Mouse (Mus musculus) heart, postnatal 0 days (tissue): Measurements from ENCODE around the gene Atp13a4. TPM values are rescaled to one million over a fixed set of nuclear protein-coding genes. Genes with fewer than 3 reads are reported as not detected.

Source experiments
- ATAC-seq: fragments of 200-750 bp; cut with Nextera tagmentation; 2 replicates; pipeline ENCODE4 v1.8.0; 2017; ENCODE audit warnings: low read depth, moderate number of reproducible peaks, moderate library complexity; ENCODE audit not compliant: insufficient read depth
- DNase-seq: peaks from one replicate; pipeline ENCODE4 v3.0.0-alpha.2; 2016; ENCODE audit warnings: low spot score
- H3K27ac ChIP-seq: fragments of 300-500 bp; sonication (generic); 2 replicates; pipeline ENCODE4 v1.5.1; 2014; ENCODE audit warnings: low read depth, mild to moderate bottlenecking
- H3K27me3 ChIP-seq: fragments of 300-500 bp; sonication (generic); 2 replicates; pipeline ENCODE4 v1.6.1; 2014; ENCODE audit warnings: low read length, mixed read lengths; ENCODE audit not compliant: control insufficient read depth, insufficient read depth
- H3K36me3 ChIP-seq: fragments of 300-500 bp; sonication (generic); replicated peaks from 2 replicates; pipeline ENCODE4 v1.6.1; 2014; ENCODE audit warnings: low read length, mixed read lengths; ENCODE audit not compliant: control insufficient read depth, insufficient read depth
- H3K4me1 ChIP-seq: fragments of 300-500 bp; sonication (generic); 2 replicates; pipeline ENCODE4 v1.6.1; 2014; ENCODE audit warnings: antibody characterized with exemption; ENCODE audit not compliant: control insufficient read depth, insufficient read depth
- H3K4me2 ChIP-seq: fragments of 300-500 bp; sonication (generic); 2 replicates; pipeline ENCODE4 v1.6.1; 2014; ENCODE audit warnings: low read depth, mild to moderate bottlenecking, low read length, moderate library complexity
- H3K4me3 ChIP-seq: fragments of 300-500 bp; sonication (generic); 2 replicates; pipeline ENCODE4 v1.5.1; 2014; ENCODE audit warnings: low read depth, low read length
- H3K9ac ChIP-seq: fragments of 300-500 bp; sonication (generic); replicated peaks from 2 replicates; pipeline ENCODE4 v1.6.1; 2014; ENCODE audit warnings: low read depth, low read length, mixed read lengths
- H3K9me3 ChIP-seq: fragments of 300-500 bp; sonication (generic); replicated peaks from 2 replicates; pipeline ENCODE4 v1.6.1; 2016; ENCODE audit warnings: low read length; ENCODE audit not compliant: control insufficient read depth
- CTCF ChIP-seq: IDR thresholded peaks from 2 replicates; pipeline ENCODE4 v1.5.1; 2016; ENCODE audit warnings: antibody characterized with exemption, control low read depth, low read depth
- EP300 ChIP-seq: IDR thresholded peaks from 2 replicates; pipeline ENCODE4 v1.6.1; 2016; ENCODE audit warnings: antibody characterized with exemption, low read depth
- WGBS: fragments of 180-500 bp; shearing (Covaris S2); extraction: QIAGEN DNeasy Blood & Tissue Kit; methylation state at CpG from one replicate; pipeline ENCODE4 v1.1.7; 2014; 5-methylcytosine and 5-hydroxymethylcytosine counted together
- polyA plus RNA-seq: library from polyadenylated mRNA; unstranded; fragments of >200 nt; fragmentation: Nextera tagmentation; extraction: Ambion mirVana; gene quantifications from 2 replicates; pipeline ENCODE4 v1.2.1, GENCODE M21; 2015
- total RNA-seq: library from RNA; depleted of rRNA; stranded (reverse); fragments of >200 nt; gene quantifications from 2 replicates; pipeline ENCODE4 v1.2.3, GENCODE M21; 2014; ENCODE audit warnings: low replicate concordance

The Atp13a4 gene
- total and polyA plus RNA-seq, 2 experiments from 2014 or later: not detected

GRCm38 (mm10) chr16:29510743-29511142 lies 33.9 kb downstream of the Atp13a4 start:
- DNase-seq: no peak
- Histone ChIP-seq H3K27me3 (no peaks in the 10 kb centered on the region), H3K27ac (no peak overlapping the region), H3K9ac (no peak overlapping the region), H3K36me3 (no peaks in the 10 kb centered on the region), H3K4me2 (no peak overlapping the region), H3K9me3 (no peaks in the 10 kb centered on the region), H3K4me1 (no peaks in the 10 kb centered on the region), H3K4me3 (no peak overlapping the region)
- no peak for TF ChIP-seq EP300
- TF ChIP-seq CTCF: no peak
- 87% methylated on average over 7 of the region's 7 CpGs for WGBS
- no peak for ATAC-seq

- no peak overlapping the region for H3K27ac ChIP-seq
- TF ChIP-seq CTCF (no peak), EP300 (no peak)
- ATAC-seq (no peak), DNase-seq (no peak)
- WGBS: 68% methylated on average over 3 of the region's 3 CpGs
- no peaks in the 10 kb centered on the region for H3K27me3 ChIP-seq
- no peaks in the 10 kb centered on the region for H3K9me3 ChIP-seq
- H3K4me2 ChIP-seq: no peak overlapping the region
- no peaks in the 10 kb centered on the region for H3K4me1 ChIP-seq
- H3K4me3 ChIP-seq: no peak overlapping the region
- H3K36me3 ChIP-seq: no peaks in the 10 kb centered on the region
- H3K9ac ChIP-seq: no peak overlapping the region
Measured at GRCm38 (mm10) chr16:29509881-29510280, 34.8 kb downstream of the Atp13a4 start.

GRCm38 (mm10) chr16:29504671-29505070 lies 40.0 kb downstream of the Atp13a4 start:
- no peak for ATAC-seq
- Histone ChIP-seq H3K9ac (no peak overlapping the region), H3K4me3 (no peak overlapping the region), H3K27me3 (no peaks in the 10 kb centered on the region), H3K4me1 (no peaks in the 10 kb centered on the region), H3K27ac (no peak overlapping the region), H3K4me2 (no peak overlapping the region), H3K36me3 (no peaks in the 10 kb centered on the region), H3K9me3 (no peaks in the 10 kb centered on the region)
- TF ChIP-seq CTCF (no peak), EP300 (no peak)
- no peak for DNase-seq
- 85% methylated on average over 4 of the region's 4 CpGs for WGBS

- TF ChIP-seq EP300 (no peak), CTCF (no peak)
- DNase-seq (no peak), ATAC-seq (no peak)
- Histone ChIP-seq H3K27ac (no peak overlapping the region), H3K36me3 (no peaks in the 10 kb centered on the region), H3K9ac (no peak overlapping the region), H3K27me3 (no peaks in the 10 kb centered on the region), H3K4me3 (no peak overlapping the region), H3K4me2 (no peak overlapping the region), H3K4me1 (no peaks in the 10 kb centered on the region), H3K9me3 (no peaks in the 10 kb centered on the region)
- WGBS: 54% methylated on average over 9 of the region's 9 CpGs
Measured at GRCm38 (mm10) chr16:29504198-29504597, 40.5 kb downstream of the Atp13a4 start.

GRCm38 (mm10) chr16:29491031-29491430 lies 53.6 kb downstream of the Atp13a4 start:
- Histone ChIP-seq H3K27me3 (no peaks in the 10 kb centered on the region), H3K9me3 (no peaks in the 10 kb centered on the region), H3K4me3 (no peak overlapping the region), H3K4me1 (no peaks in the 10 kb centered on the region), H3K27ac (no peak overlapping the region), H3K36me3 (no peaks in the 10 kb centered on the region), H3K4me2 (no peak overlapping the region), H3K9ac (no peak overlapping the region)
- TF ChIP-seq EP300 (no peak), CTCF (no peak)
- WGBS: 58% methylated on average over 3 of the region's 3 CpGs
- DNase-seq: no peak
- no peak for ATAC-seq

- H3K36me3 ChIP-seq: no peaks in the 10 kb centered on the region
- ATAC-seq: no peak
Measured at GRCm38 (mm10) chr16:29481439-29481838, 63.2 kb downstream of the Atp13a4 start.

More at GRCm38 (mm10) chr16:29481439-29481838, 63.2 kb downstream of the Atp13a4 start:
- TF ChIP-seq CTCF (no peak), EP300 (no peak)
- no peaks in the 10 kb centered on the region for H3K27me3 ChIP-seq
- no peak overlapping the region for H3K4me2 ChIP-seq
- no peaks in the 10 kb centered on the region for H3K4me1 ChIP-seq
- H3K4me3 ChIP-seq: no peak overlapping the region
- DNase-seq: no peak
- no peak overlapping the region for H3K27ac ChIP-seq
- H3K9ac ChIP-seq: no peak overlapping the region
- no peaks in the 10 kb centered on the region for H3K9me3 ChIP-seq
